ENCODE assay signal across 15 mouse cellular contexts in genomic region chr2:110390736-110391409, GRCm38 (mm10). TPM values are rescaled to one million over a fixed set of nuclear protein-coding genes. Genes with fewer than 3 reads are reported as not detected.
DNase-seq lines count a peak whose midpoint lies in the region; ATAC-seq and TF ChIP-seq lines count a peak whose summit lies in the region.
"Had no signal": no experiment of that assay in that cellular context is flagged by ENCODE, and none has a peak within 500 bp of the region (broad histone marks: within the 10 kb centered on the region; RNA-seq: fewer than 3 reads in every experiment).

No protein-coding gene starts in this region.

- H3K36me3 ChIP-seq in hindbrain, postnatal 0 days (ENCODE audit: insufficient read depth, low read length): no peaks in the 10 kb centered on the region
- no peaks in the 10 kb centered on the region for H3K36me3 ChIP-seq in hindbrain, embryonic 16.5 days (ENCODE audit: control insufficient read depth, insufficient read depth, low read length)
- H3K36me3 ChIP-seq in midbrain, postnatal 0 days (ENCODE audit: insufficient read depth, low read length): no peaks in the 10 kb centered on the region
- no peaks in the 10 kb centered on the region for H3K36me3 ChIP-seq in midbrain, embryonic 16.5 days (ENCODE audit: control insufficient read depth, insufficient read depth, low read length)
- no peaks in the 10 kb centered on the region for H3K36me3 ChIP-seq in forebrain, embryonic 14.5 days (ENCODE audit: control insufficient read depth, insufficient read depth, low read length)
- H3K36me3 ChIP-seq: G1E; limb, embryonic 12.5 days; liver, embryonic 15.5 days had no signal

- DNase-seq in hindbrain, postnatal 0 days (ENCODE audit: low spot score): peak; percentile 2
- peak; percentile 6 for DNase-seq in midbrain, postnatal 0 days (ENCODE audit: low spot score)
- DNase-seq in forebrain, embryonic 14.5 days (ENCODE audit: low spot score): peak; percentile 36
- DNase-seq in retina, embryonic 14.5 days (ENCODE audit: low spot score): peak; percentile 66
- DNase-seq in T-cell, adult 2 months (ENCODE audit: low spot score): no peak
- DNase-seq: adrenal gland, adult 8-10 months; cerebellum, adult 8-10 months; heart, postnatal 10 days had no signal

- no peak for TF ChIP-seq CTCF in hindbrain, postnatal 0 days (IDR thresholded peaks at IDR 0.05; ENCODE audit: low read depth)
- no peak for TF ChIP-seq CTCF in midbrain, postnatal 0 days (IDR thresholded peaks at IDR 0.05)

- no peak overlapping the region for H3K4me2 ChIP-seq in hindbrain, postnatal 0 days (ENCODE audit: low read depth, low read length)
- H3K4me2 ChIP-seq in hindbrain, embryonic 16.5 days (ENCODE audit: low read length): no peak overlapping the region
- H3K4me2 ChIP-seq in midbrain, postnatal 0 days (ENCODE audit: low read depth, low read length, poor library complexity, severe bottlenecking): no peak overlapping the region
- H3K4me2 ChIP-seq in midbrain, embryonic 16.5 days (ENCODE audit: low read length): no peak overlapping the region
- H3K4me2 ChIP-seq in forebrain, embryonic 14.5 days (ENCODE audit: low read length): no peak overlapping the region
- H3K4me2 ChIP-seq: limb, embryonic 12.5 days; liver, embryonic 15.5 days; midbrain, embryonic 11.5 days had no signal

- no peaks in the 10 kb centered on the region for H3K4me1 ChIP-seq in hindbrain, postnatal 0 days (ENCODE audit: insufficient read depth, low read length)
- no peaks in the 10 kb centered on the region for H3K4me1 ChIP-seq in hindbrain, embryonic 16.5 days (ENCODE audit: control insufficient read depth, insufficient read depth, low read depth, low read length)
- no peaks in the 10 kb centered on the region for H3K4me1 ChIP-seq in midbrain, postnatal 0 days (ENCODE audit: insufficient read depth, low read length)
- H3K4me1 ChIP-seq in midbrain, embryonic 16.5 days (ENCODE audit: control insufficient read depth, insufficient read depth, low read length): no peaks in the 10 kb centered on the region
- H3K4me1 ChIP-seq in forebrain, embryonic 14.5 days (ENCODE audit: control insufficient read depth, insufficient read depth, low read length): peaks cover 3% of the 10 kb centered on the region; the same call in 1 of the 2 replicates
- H3K4me1 ChIP-seq: liver, embryonic 15.5 days had no signal

- H3K9ac ChIP-seq in hindbrain, postnatal 0 days (replicated peaks; ENCODE audit: low read length): no peak overlapping the region
- H3K9ac ChIP-seq in hindbrain, embryonic 16.5 days (ENCODE audit: low read depth, low read length): no peak overlapping the region
- H3K9ac ChIP-seq in midbrain, postnatal 0 days (replicated peaks; ENCODE audit: low read length, poor library complexity, severe bottlenecking): no peak overlapping the region
- no peak overlapping the region for H3K9ac ChIP-seq in midbrain, embryonic 16.5 days (ENCODE audit: low read depth, low read length)
- H3K9ac ChIP-seq in forebrain, embryonic 14.5 days (ENCODE audit: low read length): no peak overlapping the region
- H3K9ac ChIP-seq: limb, embryonic 12.5 days; liver, embryonic 15.5 days had no signal

- H3K27ac ChIP-seq in hindbrain, postnatal 0 days: no peak overlapping the region
- no peak overlapping the region for H3K27ac ChIP-seq in hindbrain, embryonic 16.5 days (ENCODE audit: low read depth, low read length)
- no peak overlapping the region for H3K27ac ChIP-seq in midbrain, postnatal 0 days (ENCODE audit: low read depth, low read length)
- no peak overlapping the region for H3K27ac ChIP-seq in midbrain, embryonic 16.5 days (ENCODE audit: low read length)
- H3K27ac ChIP-seq in forebrain, embryonic 14.5 days (ENCODE audit: low read depth, low read length): no peak overlapping the region
- H3K27ac ChIP-seq: limb, embryonic 12.5 days; liver, embryonic 15.5 days had no signal

- 66% methylated on average over 5 of the region's 5 CpGs for WGBS in hindbrain, postnatal 0 days
- 70% methylated on average over 5 of the region's 5 CpGs for WGBS in hindbrain, embryonic 16.5 days
- 78% methylated on average over 5 of the region's 5 CpGs for WGBS in midbrain, postnatal 0 days
- 71% methylated on average over 5 of the region's 5 CpGs for WGBS in midbrain, embryonic 16.5 days
- 50% methylated on average over 5 of the region's 5 CpGs for WGBS in forebrain, embryonic 14.5 days

- H3K27me3 ChIP-seq in hindbrain, postnatal 0 days (ENCODE audit: insufficient read depth, low read length): no peaks in the 10 kb centered on the region
- no peaks in the 10 kb centered on the region for H3K27me3 ChIP-seq in hindbrain, embryonic 16.5 days (replicated peaks; ENCODE audit: control insufficient read depth, insufficient read depth, low read length)
- H3K27me3 ChIP-seq in midbrain, postnatal 0 days (ENCODE audit: insufficient read depth, low read length): no peaks in the 10 kb centered on the region
- H3K27me3 ChIP-seq in midbrain, embryonic 16.5 days (ENCODE audit: control insufficient read depth, insufficient read depth, low read depth, low read length): no peaks in the 10 kb centered on the region
- H3K27me3 ChIP-seq in forebrain, embryonic 14.5 days (replicated peaks; ENCODE audit: control insufficient read depth, insufficient read depth, low read length): no peaks in the 10 kb centered on the region
- H3K27me3 ChIP-seq: limb, embryonic 12.5 days; liver, embryonic 15.5 days had no signal

- no peak for ATAC-seq in hindbrain, postnatal 0 days
- no peak for ATAC-seq in hindbrain, embryonic 16.5 days
- no peak for ATAC-seq in midbrain, postnatal 0 days (ENCODE audit: low FRiP score)
- ATAC-seq in midbrain, embryonic 16.5 days: no peak
- ATAC-seq in forebrain, embryonic 14.5 days: peak; percentile 80
- ATAC-seq: inflammation-experienced regulatory T-cells, adult 6 months had no signal

- H3K9me3 ChIP-seq in hindbrain, postnatal 0 days (ENCODE audit: low read length): no peaks in the 10 kb centered on the region
- no peaks in the 10 kb centered on the region for H3K9me3 ChIP-seq in hindbrain, embryonic 16.5 days (ENCODE audit: control insufficient read depth, low read length)
- H3K9me3 ChIP-seq in midbrain, postnatal 0 days (ENCODE audit: low read length): no peaks in the 10 kb centered on the region
- H3K9me3 ChIP-seq in midbrain, embryonic 16.5 days (replicated peaks; ENCODE audit: control insufficient read depth, low read length, poor library complexity, severe bottlenecking): no peaks in the 10 kb centered on the region
- H3K9me3 ChIP-seq in forebrain, embryonic 14.5 days (replicated peaks; ENCODE audit: control insufficient read depth, low read length): no peaks in the 10 kb centered on the region
- H3K9me3 ChIP-seq: G1E; limb, embryonic 12.5 days; liver, embryonic 15.5 days had no signal

- H3K4me3 ChIP-seq in hindbrain, postnatal 0 days (ENCODE audit: low read length): no peak overlapping the region
- no peak overlapping the region for H3K4me3 ChIP-seq in hindbrain, embryonic 16.5 days (ENCODE audit: low read length)
- H3K4me3 ChIP-seq in midbrain, postnatal 0 days (ENCODE audit: low read depth, low read length): no peak overlapping the region
- H3K4me3 ChIP-seq in midbrain, embryonic 16.5 days (ENCODE audit: low read depth, low read length): no peak overlapping the region
- no peak overlapping the region for H3K4me3 ChIP-seq in forebrain, embryonic 14.5 days (ENCODE audit: low read depth, low read length)
- H3K4me3 ChIP-seq: limb, embryonic 12.5 days; liver, embryonic 15.5 days had no signal

RNA-seq across cellular contexts. Expression of gene Fibin, which starts 27.9 kb away (rescaled TPM):
- total RNA-seq in hindbrain, postnatal 0 days (2014; rRNA removed): 8.2 and 11.7 TPM in 2 replicates
- polyA plus RNA-seq in hindbrain, postnatal 0 days (2015; fragmentation: Nextera tagmentation; extraction: Ambion mirVana): 8.9 and 9.6 TPM in 2 replicates
- polyA plus RNA-seq in hindbrain, embryonic 16.5 days (2015; fragmentation: Nextera tagmentation; extraction: Ambion mirVana): 9.4 and 10.7 TPM in 2 replicates
- total RNA-seq in midbrain, postnatal 0 days (2014; rRNA removed): 7.9 and 9.7 TPM in 2 replicates
- 5.8 and 7.4 TPM in 2 replicates for polyA plus RNA-seq in midbrain, postnatal 0 days (2015; fragmentation: Nextera tagmentation; extraction: Ambion mirVana)
- 2.4 and 4.4 TPM in 2 replicates for polyA plus RNA-seq in midbrain, embryonic 16.5 days (2015; fragmentation: Nextera tagmentation; extraction: Ambion mirVana)
- 1.4 and 2.4 TPM in 2 replicates for polyA plus RNA-seq in forebrain, embryonic 14.5 days (2014; fragmentation: Nextera tagmentation; extraction: Ambion mirVana)
- total RNA-seq: G1E had no signal
- polyA plus RNA-seq: G1E; inflammation-experienced regulatory T-cells, adult 6 months had no signal
